24 mouse cellular contexts compared by ENCODE assay signal in the genomic region with DNA sequence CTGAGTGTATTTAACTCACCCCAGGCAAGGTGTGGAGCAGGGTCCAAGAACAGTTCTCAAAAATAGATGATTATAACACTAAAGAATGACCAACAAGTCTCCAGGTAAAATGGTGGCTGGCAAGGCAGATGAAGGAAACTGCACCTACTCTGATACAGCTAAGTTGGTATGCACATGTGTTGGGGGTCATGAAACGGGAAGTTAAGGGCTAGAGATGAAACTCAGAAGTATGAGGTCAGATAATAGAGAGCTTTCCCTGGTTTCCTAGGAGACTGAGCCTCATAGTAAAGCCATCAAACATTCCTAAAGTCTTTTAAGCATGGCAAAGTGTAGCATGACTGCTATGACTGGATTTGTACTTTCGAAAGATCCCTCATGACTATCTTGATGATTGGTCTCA. TPM values are rescaled to one million over a fixed set of nuclear protein-coding genes. Genes with fewer than 3 reads are reported as not detected.
"Had no signal": no experiment of that assay in that cellular context is flagged by ENCODE, and none has a peak within 500 bp of the region (broad histone marks: within the 10 kb centered on the region; RNA-seq: fewer than 3 reads in every experiment).

No protein-coding gene starts in this region.

- H3K4me1 ChIP-seq: neural tube, embryonic 12.5 days; neural tube, embryonic 13.5 days; neural tube, embryonic 15.5 days; stomach, embryonic 15.5 days had no signal

- H3K9me3 ChIP-seq: neural tube, embryonic 12.5 days; neural tube, embryonic 13.5 days; neural tube, embryonic 15.5 days; stomach, embryonic 15.5 days had no signal

- H3K27ac ChIP-seq: neural tube, embryonic 12.5 days; neural tube, embryonic 13.5 days; neural tube, embryonic 15.5 days; stomach, embryonic 15.5 days had no signal

- H3K36me3 ChIP-seq: neural tube, embryonic 12.5 days; neural tube, embryonic 13.5 days; neural tube, embryonic 15.5 days; stomach, embryonic 15.5 days had no signal

- DNase-seq: retina, postnatal 1 day; right cerebral cortex, adult 18-20 months; right cerebral cortex, postnatal 14 days; right cerebral cortex, postnatal 25 days; right cerebral cortex, postnatal 4 days; spleen, adult 18-20 months; thymus, adult 18-20 months; thymus, adult 2 months; thymus, postnatal 14 days; thymus, postnatal 25 days; thymus, postnatal 36 days; thymus, postnatal 4 days had no signal

- H3K9ac ChIP-seq: neural tube, embryonic 12.5 days; neural tube, embryonic 13.5 days; neural tube, embryonic 15.5 days; stomach, embryonic 15.5 days had no signal

- H3K27me3 ChIP-seq: neural tube, embryonic 15.5 days; stomach, embryonic 15.5 days had no signal

- H3K4me3 ChIP-seq: neural tube, embryonic 12.5 days; neural tube, embryonic 13.5 days; neural tube, embryonic 15.5 days; stomach, embryonic 15.5 days had no signal

- H3K4me2 ChIP-seq: neural tube, embryonic 12.5 days; neural tube, embryonic 13.5 days; neural tube, embryonic 15.5 days; stomach, embryonic 15.5 days had no signal

RNA-seq across cellular contexts. Expression of a gene that starts 2.4 kb away (rescaled TPM):
- total RNA-seq: neutrophil, adult 5-6 weeks had no signal
- polyA plus RNA-seq: neural tube, embryonic 14.5 days had no signal

RNA-seq across cellular contexts. Expression of a gene that starts 20.9 kb away (rescaled TPM):
- total RNA-seq: neutrophil, adult 5-6 weeks had no signal
- polyA plus RNA-seq: neural tube, embryonic 12.5 days; neural tube, embryonic 13.5 days; neural tube, embryonic 14.5 days; small intestine, adult 2 months; spleen, adult 2 months; stomach, embryonic 14.5 days; stomach, embryonic 15.5 days; testis, adult 2 months; thymus, postnatal 0 days; urinary bladder, adult 2 months had no signal
